In the genomic region with DNA sequence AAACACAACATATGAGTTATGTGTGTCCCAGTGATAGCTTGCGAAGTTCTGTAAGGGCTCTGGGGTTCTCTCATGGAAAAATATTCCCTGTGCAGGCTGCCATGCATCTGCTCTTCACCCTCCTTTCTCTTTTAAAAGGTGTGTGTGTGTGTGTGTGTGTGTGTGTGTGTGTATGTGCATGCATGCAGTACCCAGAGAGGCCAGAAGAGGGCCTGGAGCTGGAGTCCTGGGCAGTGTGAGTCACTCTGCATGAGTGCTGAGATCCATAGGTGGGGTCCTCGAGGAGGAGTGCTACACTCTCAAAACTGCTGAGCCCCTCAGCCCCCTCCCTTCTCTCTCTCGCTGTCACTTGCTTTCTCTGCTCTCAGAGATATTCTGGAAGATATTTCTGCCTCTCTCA, we compare ENCODE assay signal across 21 mouse cellular contexts. TPM values are rescaled to one million over a fixed set of nuclear protein-coding genes. Genes with fewer than 3 reads are reported as not detected.
A peak's percentile ranks its signal among the peaks of the same experiment; 100 is the strongest.
DNase-seq lines count a peak whose midpoint lies in the region; ATAC-seq and TF ChIP-seq lines count a peak whose summit lies in the region.
"Had no signal": no experiment of that assay in that cellular context is flagged by ENCODE, and none has a peak within 500 bp of the region (broad histone marks: within the 10 kb centered on the region; RNA-seq: fewer than 3 reads in every experiment).

No protein-coding gene starts in this region.

- WGBS in kidney, adult 2 months, result 96% methylated on average over 3 of the region's 3 CpGs
- WGBS in lung, adult 2 months, result 89% methylated on average over 3 of the region's 3 CpGs
- 89% methylated on average over 3 of the region's 3 CpGs for WGBS in stomach, postnatal 0 days
- WGBS in heart, embryonic 11.5 days (ENCODE audit: insufficient replicate concordance), result 78% methylated on average over 3 of the region's 3 CpGs

- H3K27me3 ChIP-seq in kidney, adult 2 months (replicated peaks; ENCODE audit: control insufficient read depth, insufficient read depth, low read length), result no peaks in the 10 kb centered on the region
- H3K27me3 ChIP-seq in stomach, postnatal 0 days (ENCODE audit: control insufficient read depth, insufficient read depth, low read length), result no peaks in the 10 kb centered on the region
- H3K27me3 ChIP-seq in heart, embryonic 11.5 days (ENCODE audit: control insufficient read depth, insufficient read depth, low read length), result no peaks in the 10 kb centered on the region
- H3K27me3 ChIP-seq: forebrain, embryonic 12.5 days; heart, embryonic 15.5 days; kidney, embryonic 15.5 days; megakaryocyte, embryonic 14.5 days; midbrain, embryonic 15.5 days; neural tube, embryonic 15.5 days; stomach, embryonic 15.5 days had no signal

- no peak for TF ChIP-seq POLR2A in kidney, adult 2 months (IDR thresholded peaks at IDR 0.05; ENCODE audit: low read depth, low read length)
- no peak for TF ChIP-seq POLR2A in lung, adult 2 months (IDR thresholded peaks at IDR 0.05; ENCODE audit: borderline replicate concordance, extremely low read depth, low read depth, low read length)

- no peaks in the 10 kb centered on the region for H3K4me1 ChIP-seq in kidney, adult 2 months (ENCODE audit: control insufficient read depth, insufficient read depth, low read length)
- peaks cover under 1% of the 10 kb centered on the region; the same call in 1 of the 2 replicates for H3K4me1 ChIP-seq in lung, adult 2 months (ENCODE audit: control insufficient read depth, insufficient read depth, low read length)
- H3K4me1 ChIP-seq in stomach, postnatal 0 days (replicated peaks; ENCODE audit: control insufficient read depth, insufficient read depth), result 0 out of 2 replicates have a peak, but pooled peaks cover 3% of the 10 kb centered on the region
- H3K4me1 ChIP-seq in heart, embryonic 11.5 days (ENCODE audit: control insufficient read depth, insufficient read depth, low read length), result no peaks in the 10 kb centered on the region
- H3K4me1 ChIP-seq: midbrain, embryonic 15.5 days had no signal

- no peak for TF ChIP-seq EP300 in stomach, postnatal 0 days (optimal IDR thresholded peaks at IDR 0.05)

- H3K27ac ChIP-seq in kidney, adult 2 months (ENCODE audit: insufficient read depth, low read depth, low read length), result no peak overlapping the region
- no peak overlapping the region for H3K27ac ChIP-seq in stomach, postnatal 0 days (replicated peaks)
- no peak overlapping the region for H3K27ac ChIP-seq in heart, embryonic 11.5 days (ENCODE audit: low read depth, low read length)
- H3K27ac ChIP-seq: forebrain, embryonic 12.5 days; heart, adult 2 months; heart, embryonic 15.5 days; kidney, embryonic 15.5 days; midbrain, embryonic 15.5 days; neural tube, embryonic 15.5 days; stomach, embryonic 15.5 days had no signal

- DNase-seq in kidney, adult 2 months, result no peak
- no peak for DNase-seq in kidney, adult 8-10 months
- DNase-seq in lung, adult 2 months, result no peak
- no peak for DNase-seq in lung, postnatal 14 days
- peak; percentile 49 for DNase-seq in R1 (ENCODE audit: low read depth, low spot score)
- DNase-seq in stomach, postnatal 0 days (ENCODE audit: low spot score), result no peak
- DNase-seq: adrenal gland, postnatal 36 days; cerebellum, adult 18-20 months; gastrocnemius, postnatal 25 days; heart, adult 2 months; lung, postnatal 10 days; right cerebral cortex, postnatal 25 days; thymus, adult 2 months had no signal

- no peak for ATAC-seq in stomach, postnatal 0 days (ENCODE audit: low FRiP score, low TSS enrichment)
- ATAC-seq in heart, embryonic 11.5 days (replicated peaks; ENCODE audit: insufficient number of reproducible peaks, low FRiP score, low TSS enrichment), result no peak
- ATAC-seq: midbrain, embryonic 15.5 days had no signal

- TF ChIP-seq CTCF in kidney, adult 2 months (conservative IDR thresholded peaks at IDR 0.05; ENCODE audit: insufficient read depth, insufficient read length, low read depth, low read length), result 0 out of 2 replicates have a peak, but pooled peaks have one; percentile 1
- 0 out of 2 replicates have a peak, but pooled peaks have one; percentile 4 for TF ChIP-seq CTCF in lung, adult 2 months (IDR thresholded peaks at IDR 0.05; ENCODE audit: insufficient read depth, low read length)
- TF ChIP-seq CTCF in stomach, postnatal 0 days (IDR thresholded peaks at IDR 0.05; ENCODE audit: low read depth), result peak; percentile 21; the same call in 1 of the 2 replicates

- no peaks in the 10 kb centered on the region for H3K9me3 ChIP-seq in stomach, postnatal 0 days (ENCODE audit: control insufficient read depth, low read length)
- H3K9me3 ChIP-seq in heart, embryonic 11.5 days (replicated peaks; ENCODE audit: control insufficient read depth, low read length), result no peaks in the 10 kb centered on the region
- H3K9me3 ChIP-seq: heart, embryonic 15.5 days; kidney, embryonic 15.5 days; midbrain, embryonic 15.5 days; neural tube, embryonic 15.5 days; stomach, embryonic 15.5 days had no signal

- no peak overlapping the region for H3K4me2 ChIP-seq in stomach, postnatal 0 days (replicated peaks; ENCODE audit: low read depth)
- H3K4me2 ChIP-seq in heart, embryonic 11.5 days, result no peak overlapping the region
- H3K4me2 ChIP-seq: forebrain, embryonic 12.5 days; heart, embryonic 15.5 days; kidney, embryonic 15.5 days; midbrain, embryonic 15.5 days; neural tube, embryonic 15.5 days; stomach, embryonic 15.5 days had no signal

- no peak overlapping the region for H3K9ac ChIP-seq in stomach, postnatal 0 days (ENCODE audit: low read length)
- H3K9ac ChIP-seq in heart, embryonic 11.5 days (ENCODE audit: low read depth, low read length), result no peak overlapping the region
- H3K9ac ChIP-seq: forebrain, embryonic 12.5 days; heart, embryonic 15.5 days; kidney, embryonic 15.5 days; midbrain, embryonic 15.5 days; neural tube, embryonic 15.5 days; stomach, embryonic 15.5 days had no signal

- H3K36me3 ChIP-seq in kidney, adult 2 months (ENCODE audit: control insufficient read depth, insufficient read depth, low read length), result no peaks in the 10 kb centered on the region
- H3K36me3 ChIP-seq in stomach, postnatal 0 days (ENCODE audit: control insufficient read depth, insufficient read depth, low read length), result no peaks in the 10 kb centered on the region; the same call in 1 of the 2 replicates
- no peaks in the 10 kb centered on the region for H3K36me3 ChIP-seq in heart, embryonic 11.5 days (ENCODE audit: control insufficient read depth, insufficient read depth, low read length)
- H3K36me3 ChIP-seq: forebrain, embryonic 12.5 days; heart, embryonic 15.5 days; kidney, embryonic 15.5 days; midbrain, embryonic 15.5 days had no signal

- H3K4me3 ChIP-seq in kidney, adult 2 months (ENCODE audit: insufficient read depth, low read depth, low read length), result no peak overlapping the region
- no peak overlapping the region for H3K4me3 ChIP-seq in lung, adult 2 months (replicated peaks; ENCODE audit: extremely low read depth, low read depth, low read length)
- no peak overlapping the region for H3K4me3 ChIP-seq in stomach, postnatal 0 days (ENCODE audit: low read depth, low read length)
- H3K4me3 ChIP-seq in heart, embryonic 11.5 days (ENCODE audit: low read depth, low read length), result no peak overlapping the region
- H3K4me3 ChIP-seq: forebrain, embryonic 12.5 days; heart, adult 2 months; heart, embryonic 15.5 days; kidney, embryonic 15.5 days; megakaryocyte, embryonic 14.5 days; midbrain, embryonic 15.5 days; neural tube, embryonic 15.5 days; stomach, embryonic 15.5 days had no signal

RNA-seq across cellular contexts. Expression of gene Inpp4a, which starts 29.5 kb away (rescaled TPM):
- 7.5 and 7.7 TPM in 2 replicates for polyA plus RNA-seq in kidney, adult 2 months (2012; rRNA removed)
- polyA plus RNA-seq in lung, adult 2 months (2012; rRNA removed), result 21.6 and 24.7 TPM in 2 replicates
- polyA plus RNA-seq in stomach, postnatal 0 days (2015; fragmentation: Nextera tagmentation; extraction: Ambion mirVana), result 10.6 and 12.0 TPM in 2 replicates
- 12.7 and 13.3 TPM in 2 replicates for polyA plus RNA-seq in heart, embryonic 11.5 days (2014; fragmentation: Nextera tagmentation; extraction: Ambion mirVana)
